ENCODE assay signal across 8 mouse cellular contexts in genomic region chr11:3266079-3266685, GRCm38 (mm10). TPM values are rescaled to one million over a fixed set of nuclear protein-coding genes. Genes with fewer than 3 reads are reported as not detected.
A peak's percentile ranks its signal among the peaks of the same experiment; 100 is the strongest.
DNase-seq lines count a peak whose midpoint lies in the region; ATAC-seq lines count a peak whose summit lies in the region.

TSS of gene Drg1 (minus strand) at chr11:3266415.

- H3K4me2 ChIP-seq in heart, embryonic 13.5 days: peak within 1 kb of the TSS; percentile 82
- H3K4me2 ChIP-seq in liver, embryonic 12.5 days: peak within 1 kb of the TSS; percentile 70
- H3K4me2 ChIP-seq in stomach, embryonic 15.5 days: peak within 1 kb of the TSS; percentile 71

- no peaks in the 10 kb centered on the region for H3K27me3 ChIP-seq in heart, embryonic 13.5 days (replicated peaks)
- H3K27me3 ChIP-seq in liver, embryonic 12.5 days (replicated peaks): no peaks in the 10 kb centered on the region
- no peaks in the 10 kb centered on the region for H3K27me3 ChIP-seq in stomach, embryonic 15.5 days (replicated peaks)

- H3K4me3 ChIP-seq in brown adipose tissue, adult 24 weeks (ENCODE audit: insufficient read depth, low read depth, low read length): peak within 1 kb of the TSS; percentile 91
- H3K4me3 ChIP-seq in heart, embryonic 13.5 days: peak within 1 kb of the TSS; percentile 98
- H3K4me3 ChIP-seq in liver, embryonic 12.5 days: peak within 1 kb of the TSS; percentile 89
- H3K4me3 ChIP-seq in stomach, embryonic 15.5 days (replicated peaks): peak within 1 kb of the TSS; percentile 94

- peaks cover 3% of the 10 kb centered on the region; the same call in 1 of the 2 replicates for H3K4me1 ChIP-seq in brown adipose tissue, adult 24 weeks (ENCODE audit: control insufficient read depth, insufficient read depth, insufficient read length, low read length)
- H3K4me1 ChIP-seq in heart, embryonic 13.5 days: peaks cover 23% of the 10 kb centered on the region
- peaks cover 36% of the 10 kb centered on the region for H3K4me1 ChIP-seq in liver, embryonic 12.5 days
- peaks cover 8% of the 10 kb centered on the region for H3K4me1 ChIP-seq in stomach, embryonic 15.5 days

- under 1% methylated on average over 72 of the region's 72 CpGs for WGBS in heart, embryonic 13.5 days
- WGBS in liver, embryonic 12.5 days (ENCODE audit: insufficient replicate concordance): under 1% methylated on average over 54 of the region's 72 CpGs
- WGBS in stomach, embryonic 15.5 days: under 1% methylated on average over 70 of the region's 72 CpGs

- no peaks in the 10 kb centered on the region for H3K9me3 ChIP-seq in heart, embryonic 13.5 days
- H3K9me3 ChIP-seq in liver, embryonic 12.5 days (replicated peaks): no peaks in the 10 kb centered on the region
- H3K9me3 ChIP-seq in stomach, embryonic 15.5 days: no peaks in the 10 kb centered on the region

- H3K9ac ChIP-seq in heart, embryonic 13.5 days: peak within 1 kb of the TSS; percentile 100
- H3K9ac ChIP-seq in liver, embryonic 12.5 days: peak within 1 kb of the TSS; percentile 94
- peak within 1 kb of the TSS; percentile 98 for H3K9ac ChIP-seq in stomach, embryonic 15.5 days

- peak within 1 kb of the TSS; percentile 71 for H3K27ac ChIP-seq in brown adipose tissue, adult 24 weeks (replicated peaks; ENCODE audit: low read depth, low read length)
- peak within 1 kb of the TSS; percentile 93 for H3K27ac ChIP-seq in heart, embryonic 13.5 days (replicated peaks)
- H3K27ac ChIP-seq in liver, embryonic 12.5 days: peak within 1 kb of the TSS; percentile 83
- H3K27ac ChIP-seq in stomach, embryonic 15.5 days: peak within 1 kb of the TSS; percentile 89

- peak; percentile 95 for ATAC-seq in heart, embryonic 13.5 days (ENCODE audit: extremely low read depth, insufficient number of reproducible peaks, low FRiP score, low TSS enrichment)
- ATAC-seq in liver, embryonic 12.5 days: peak; percentile 98
- ATAC-seq in stomach, embryonic 15.5 days (ENCODE audit: insufficient read depth, low FRiP score, low read depth): peak; percentile 99

- peaks cover 31% of the 10 kb centered on the region for H3K36me3 ChIP-seq in heart, embryonic 13.5 days
- peaks cover 34% of the 10 kb centered on the region for H3K36me3 ChIP-seq in liver, embryonic 12.5 days
- H3K36me3 ChIP-seq in stomach, embryonic 15.5 days: peaks cover 15% of the 10 kb centered on the region

- peak; percentile 95 for DNase-seq in CD4-positive, CD25-positive, alpha-beta regulatory T cell, adult 2 months (ENCODE audit: low read depth, low spot score)
- peak; percentile 28 for DNase-seq in fat pad, adult 2 months (ENCODE audit: extremely low read depth, low read depth, low spot score)
- peak; percentile 97 for DNase-seq in kidney, postnatal 10 days
- DNase-seq in natural killer cell, adult 2 months (ENCODE audit: low spot score in 2 of 2): peak; percentile 90 to 91

RNA-seq across cellular contexts. Expression of gene Drg1, which starts in this region (rescaled TPM):
- polyA plus RNA-seq in brown adipose tissue, adult 24 weeks (2012; ENCODE audit: insufficient read depth, insufficient read length, missing spikeins): 50.0 and 57.3 TPM in 2 replicates
- 159 and 171 TPM in 2 replicates for polyA plus RNA-seq in heart, embryonic 13.5 days (2015; fragmentation: Nextera tagmentation; extraction: Ambion mirVana)
- polyA plus RNA-seq in liver, embryonic 12.5 days (2016; fragmentation: Nextera tagmentation; extraction: Ambion mirVana): 167 and 169 TPM in 2 replicates
- 223 and 232 TPM in 2 replicates for polyA plus RNA-seq in stomach, embryonic 15.5 days (2015; fragmentation: Nextera tagmentation; extraction: Ambion mirVana)

Comparison
In these comparisons a context has a peak if more than half of its experiments do, and no peak if none do; other contexts are left out.
1. Peak in every context shown above with its lines: DNase-seq, ATAC-seq, H3K4me3 ChIP-seq and H3K27ac ChIP-seq.
2. DNase-seq: peak in every context shown above with its lines; median percentile 97 in kidney, postnatal 10 days; 95 in CD4-positive, CD25-positive, alpha-beta regulatory T cell, adult 2 months; 90 in natural killer cell, adult 2 months; 28 in fat pad, adult 2 months.